Mouse (Mus musculus): Measurements from ENCODE around the gene Git2. TPM values are rescaled to one million over a fixed set of nuclear protein-coding genes. Genes with fewer than 3 reads are reported as not detected.

Git2 gene
- polyA plus RNA-seq, 1 experiment, result not detected

DNA sequence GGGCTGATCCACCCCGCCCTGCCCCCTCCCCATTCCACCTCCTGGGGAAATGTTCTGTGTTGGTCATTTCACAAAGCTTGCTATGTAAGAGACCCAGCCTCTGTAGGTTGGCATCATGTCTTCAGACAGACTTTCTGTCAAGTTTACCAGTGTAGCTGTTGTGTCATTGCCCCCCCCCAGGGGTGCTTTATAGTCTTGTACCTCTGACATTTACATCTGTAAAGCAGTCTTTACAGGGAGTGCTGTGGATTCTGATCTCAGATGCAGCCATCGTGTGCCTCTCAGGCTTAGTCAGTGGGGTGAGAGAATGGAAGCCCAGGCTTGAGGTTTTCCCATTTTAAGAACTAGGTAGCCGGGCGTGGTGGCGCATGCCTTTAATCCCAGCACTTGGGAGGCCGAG is 26.5 kb upstream of the Git2 start:
- Histone ChIP-seq H3K4me3 (ENCODE audit: insufficient read depth, low read depth, low read length) (no peak overlapping the region), H3K4me1 (ENCODE audit: control insufficient read depth, insufficient read depth, low read length) (peaks cover 5% of the 10 kb centered on the region; the same call in 1 of the 2 replicates), H3K27ac (ENCODE audit: insufficient read depth, low read depth, low read length) (no peak overlapping the region)
- WGBS, result 89% methylated on average over 6 of the region's 6 CpGs
- TF ChIP-seq POLR2A (IDR thresholded peaks at IDR 0.05; ENCODE audit: insufficient read depth, low read depth, low read length) (no peak), CTCF (IDR thresholded peaks at IDR 0.05; ENCODE audit: insufficient read depth, low read depth, low read length) (no peak)

DNA sequence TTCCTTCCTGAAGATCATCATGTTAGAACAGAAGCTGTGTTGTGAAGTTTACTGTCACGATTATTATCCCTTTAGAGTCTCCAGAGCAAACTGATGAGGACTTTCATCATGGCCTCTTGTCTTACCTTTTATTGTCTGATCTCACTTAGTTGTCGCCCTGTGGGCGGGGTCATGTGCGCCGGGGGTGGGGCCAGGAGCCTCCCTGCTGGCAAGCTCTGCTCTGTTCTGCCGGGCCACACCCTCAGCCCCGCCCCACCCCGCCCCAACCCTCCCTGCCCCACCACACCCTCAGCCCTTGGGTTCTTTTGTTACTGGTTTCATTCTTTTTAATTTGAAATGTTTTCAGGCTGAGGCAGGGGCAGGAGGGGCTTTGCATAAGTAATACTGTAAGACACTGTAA is 25.7 kb upstream of the Git2 start:
- WGBS, result 21% methylated on average over 8 of the region's 8 CpGs
- H3K4me1 ChIP-seq (ENCODE audit: control insufficient read depth, insufficient read depth, low read length), result peaks cover 10% of the 10 kb centered on the region
- H3K4me3 ChIP-seq (ENCODE audit: insufficient read depth, low read depth, low read length), result no peak overlapping the region
- H3K27ac ChIP-seq (ENCODE audit: insufficient read depth, low read depth, low read length), result no peak overlapping the region
- TF ChIP-seq CTCF (IDR thresholded peaks at IDR 0.05; ENCODE audit: insufficient read depth, low read depth, low read length), result no peak
- no peak for TF ChIP-seq POLR2A (IDR thresholded peaks at IDR 0.05; ENCODE audit: insufficient read depth, low read depth, low read length)

DNA sequence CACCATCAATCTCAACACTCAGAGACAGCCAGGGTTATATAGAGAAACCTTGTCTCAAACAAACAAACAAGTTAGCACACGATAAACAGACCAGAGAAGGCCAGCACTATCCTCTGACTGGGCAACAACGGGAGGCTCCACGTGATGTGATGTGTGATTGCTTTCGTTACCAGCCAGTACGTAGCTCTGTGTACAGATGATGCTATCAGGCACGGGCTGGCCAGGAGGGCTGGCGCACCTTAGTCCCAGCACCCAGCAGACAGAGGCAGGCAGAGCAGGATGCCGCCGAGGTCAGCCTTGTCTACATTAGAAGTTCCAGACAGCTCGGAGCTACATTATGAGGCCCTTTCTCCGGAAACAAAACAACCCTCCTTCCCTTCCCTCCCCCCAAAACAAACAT is 24.5 kb upstream of the Git2 start:
- WGBS, result 89% methylated on average over 11 of the region's 11 CpGs
- TF ChIP-seq CTCF (IDR thresholded peaks at IDR 0.05; ENCODE audit: insufficient read depth, low read depth, low read length) (no peak), POLR2A (IDR thresholded peaks at IDR 0.05; ENCODE audit: insufficient read depth, low read depth, low read length) (no peak)
- H3K4me1 ChIP-seq (ENCODE audit: control insufficient read depth, insufficient read depth, low read length), result peaks cover 12% of the 10 kb centered on the region
- no peak overlapping the region for H3K4me3 ChIP-seq (ENCODE audit: insufficient read depth, low read depth, low read length)
- H3K27ac ChIP-seq (ENCODE audit: insufficient read depth, low read depth, low read length), result no peak overlapping the region

DNA sequence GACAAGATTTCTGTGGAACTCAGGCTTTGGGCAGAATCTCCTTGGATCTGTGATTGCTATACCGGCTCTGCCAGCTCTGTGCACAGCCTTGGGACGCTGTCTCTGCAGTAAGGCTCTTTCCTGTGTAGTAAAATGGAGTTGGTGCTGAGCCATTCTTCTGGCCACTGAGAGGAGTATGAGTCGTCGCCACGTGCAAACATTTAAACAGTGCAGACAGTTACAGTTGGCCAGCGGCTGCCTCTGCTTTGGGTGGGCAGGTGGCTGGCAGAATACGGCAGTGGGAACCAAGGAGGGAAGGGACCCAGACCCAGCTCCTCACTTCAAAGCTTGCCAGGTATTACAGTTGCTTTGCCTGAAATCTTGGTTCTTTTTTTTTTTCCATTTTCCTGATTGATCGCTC is 21.9 kb upstream of the Git2 start:
- no peak for TF ChIP-seq POLR2A (IDR thresholded peaks at IDR 0.05; ENCODE audit: insufficient read depth, low read depth, low read length)
- Histone ChIP-seq H3K4me3 (ENCODE audit: insufficient read depth, low read depth, low read length) (no peak overlapping the region), H3K4me1 (ENCODE audit: control insufficient read depth, insufficient read depth, low read length) (peaks cover 12% of the 10 kb centered on the region), H3K27ac (ENCODE audit: insufficient read depth, low read depth, low read length) (no peak overlapping the region)
- WGBS, result 76% methylated on average over 8 of the region's 8 CpGs

DNA sequence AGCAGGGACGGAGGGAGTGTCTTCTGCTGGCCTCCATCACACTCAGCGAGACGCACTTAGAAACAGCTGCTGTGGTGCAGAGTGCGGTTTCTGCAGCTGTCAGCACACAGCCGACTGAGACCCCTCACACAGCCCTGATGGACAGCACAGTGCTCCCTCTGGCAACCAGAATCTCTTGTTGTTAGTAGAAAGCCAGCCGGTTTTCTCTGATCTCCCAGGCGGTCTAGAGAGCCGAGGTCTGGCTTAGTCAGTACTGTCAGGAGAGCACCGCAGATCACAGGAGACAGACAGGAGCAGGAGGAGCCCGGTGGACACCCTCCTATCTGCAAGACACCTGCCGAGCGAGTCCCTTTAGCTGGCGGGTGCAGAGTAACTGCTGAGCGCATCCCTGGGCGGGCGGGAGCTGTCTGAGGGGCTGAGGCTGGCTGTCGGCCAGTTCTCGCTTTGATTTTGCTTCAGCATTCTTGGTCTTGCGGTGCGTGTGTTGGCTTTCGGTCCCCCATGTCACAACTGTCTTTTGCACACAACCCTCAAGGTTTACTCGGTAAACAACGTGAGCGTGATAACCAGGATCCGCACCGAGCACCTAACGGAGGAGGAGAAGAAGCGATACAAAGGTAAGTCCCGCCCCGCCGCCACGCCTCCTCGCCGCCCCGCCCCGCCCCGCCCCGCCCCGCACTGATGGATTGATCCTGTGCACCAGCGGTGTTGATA is 21.1 kb upstream of the Git2 start:
- peaks cover 12% of the 10 kb centered on the region for H3K4me1 ChIP-seq (ENCODE audit: control insufficient read depth, insufficient read depth, low read length)
- TF ChIP-seq POLR2A (IDR thresholded peaks at IDR 0.05; ENCODE audit: insufficient read depth, low read depth, low read length) (no peak), CTCF (IDR thresholded peaks at IDR 0.05; ENCODE audit: insufficient read depth, low read depth, low read length) (no peak)
- WGBS, result 13% methylated on average over 40 of the region's 40 CpGs
- H3K27ac ChIP-seq (ENCODE audit: insufficient read depth, low read depth, low read length), result no peak overlapping the region
- peak overlapping the region; percentile 39 for H3K4me3 ChIP-seq (ENCODE audit: insufficient read depth, low read depth, low read length)

DNA sequence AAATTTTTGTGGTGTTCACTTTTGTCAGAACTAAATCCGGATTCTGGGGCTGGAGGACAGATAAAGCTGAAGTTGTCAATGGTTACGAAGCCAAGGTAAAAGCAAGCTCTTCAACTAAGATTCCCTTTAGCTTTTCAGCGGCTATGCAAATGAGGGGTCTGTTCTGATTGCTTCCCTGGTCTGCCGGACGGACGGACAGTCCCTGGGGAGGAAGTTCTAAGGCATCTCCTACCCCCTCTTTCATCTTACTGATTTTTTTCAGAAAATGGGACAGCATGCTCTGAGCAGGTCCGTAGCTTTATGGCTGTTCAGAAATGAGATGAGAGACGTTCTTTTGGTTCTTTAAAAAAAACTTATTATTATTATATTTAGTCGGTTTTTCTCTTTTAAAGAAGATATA is 20.3 kb upstream of the Git2 start:
- TF ChIP-seq CTCF (IDR thresholded peaks at IDR 0.05; ENCODE audit: insufficient read depth, low read depth, low read length) (no peak), POLR2A (IDR thresholded peaks at IDR 0.05; ENCODE audit: insufficient read depth, low read depth, low read length) (no peak)
- 69% methylated on average over 9 of the region's 9 CpGs for WGBS
- Histone ChIP-seq H3K4me1 (ENCODE audit: control insufficient read depth, insufficient read depth, low read length) (peaks cover 12% of the 10 kb centered on the region), H3K4me3 (ENCODE audit: insufficient read depth, low read depth, low read length) (no peak overlapping the region), H3K27ac (ENCODE audit: insufficient read depth, low read depth, low read length) (no peak overlapping the region)

DNA sequence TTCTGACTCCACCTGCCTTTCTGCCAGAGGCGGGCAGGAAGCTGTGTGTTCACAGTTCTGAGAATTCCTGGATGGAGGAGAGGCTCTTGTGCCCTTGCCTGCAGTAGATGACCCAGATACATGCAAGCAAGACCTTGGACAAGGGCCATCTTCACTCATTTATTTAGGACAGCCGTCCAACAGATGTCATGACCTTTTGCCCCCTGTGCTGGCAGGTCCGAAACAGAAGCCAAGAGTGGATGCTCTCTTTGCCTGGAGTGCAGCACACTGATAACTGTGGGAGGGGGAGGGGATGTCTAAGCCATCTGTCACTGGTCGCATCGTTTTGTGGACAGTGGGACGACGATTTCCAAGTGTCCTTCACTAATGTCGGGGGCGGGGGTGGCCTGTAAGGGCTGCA is 19.9 kb upstream of the Git2 start:
- no peak overlapping the region for H3K4me3 ChIP-seq (ENCODE audit: insufficient read depth, low read depth, low read length)
- no peak overlapping the region for H3K27ac ChIP-seq (ENCODE audit: insufficient read depth, low read depth, low read length)
- WGBS, result 75% methylated on average over 9 of the region's 9 CpGs
- no peak for TF ChIP-seq POLR2A (IDR thresholded peaks at IDR 0.05; ENCODE audit: insufficient read depth, low read depth, low read length)
- TF ChIP-seq CTCF (IDR thresholded peaks at IDR 0.05; ENCODE audit: insufficient read depth, low read depth, low read length), result no peak
- H3K4me1 ChIP-seq (ENCODE audit: control insufficient read depth, insufficient read depth, low read length), result peaks cover 12% of the 10 kb centered on the region

DNA sequence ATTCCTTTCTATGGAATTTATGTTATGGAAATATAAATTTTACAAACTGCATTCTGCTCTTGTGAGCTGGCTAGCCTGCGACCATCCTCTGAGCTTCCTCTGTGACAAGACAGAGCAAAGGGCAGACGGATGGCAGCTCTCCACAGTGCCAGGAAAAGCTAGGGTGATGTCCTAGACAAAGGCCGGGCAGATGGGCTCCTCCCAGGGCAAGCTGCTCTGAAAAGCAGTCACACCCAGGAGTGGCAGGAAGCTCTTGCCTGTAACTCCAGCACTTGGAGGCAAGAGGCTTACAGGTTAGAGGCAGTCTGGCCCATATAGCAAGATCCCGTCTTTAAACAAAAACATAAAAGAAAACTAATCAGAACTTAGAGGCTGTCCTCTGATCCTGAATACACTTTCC is 19.3 kb upstream of the Git2 start:
- H3K4me3 ChIP-seq (ENCODE audit: insufficient read depth, low read depth, low read length), result no peak overlapping the region
- WGBS, result 82% methylated on average over 4 of the region's 4 CpGs
- TF ChIP-seq POLR2A (IDR thresholded peaks at IDR 0.05; ENCODE audit: insufficient read depth, low read depth, low read length) (no peak), CTCF (IDR thresholded peaks at IDR 0.05; ENCODE audit: insufficient read depth, low read depth, low read length) (no peak)
- no peak overlapping the region for H3K27ac ChIP-seq (ENCODE audit: insufficient read depth, low read depth, low read length)
- peaks cover 12% of the 10 kb centered on the region for H3K4me1 ChIP-seq (ENCODE audit: control insufficient read depth, insufficient read depth, low read length)

DNA sequence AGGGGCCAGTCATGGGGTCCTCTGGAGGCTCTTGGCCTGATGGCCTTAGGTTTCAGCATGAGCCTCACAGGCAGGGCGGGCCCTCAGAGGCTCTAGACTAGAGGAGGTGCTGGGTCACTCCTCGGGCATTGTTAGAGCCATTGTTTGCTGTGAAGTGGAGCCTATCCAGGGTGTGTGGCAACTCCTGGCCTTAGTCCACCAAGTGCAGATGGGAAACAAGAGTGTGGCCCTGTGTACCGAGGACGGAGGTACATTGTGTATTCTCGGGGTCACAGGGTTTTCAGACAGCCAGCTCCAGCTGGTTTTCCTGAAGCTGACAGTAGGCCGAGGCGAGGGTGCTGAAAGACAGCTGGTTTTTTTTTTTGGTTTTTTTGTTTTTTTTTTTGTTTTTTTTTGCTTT is 18.0 kb upstream of the Git2 start:
- WGBS, result 76% methylated on average over 7 of the region's 7 CpGs
- no peak for TF ChIP-seq POLR2A (IDR thresholded peaks at IDR 0.05; ENCODE audit: insufficient read depth, low read depth, low read length)
- no peak for TF ChIP-seq CTCF (IDR thresholded peaks at IDR 0.05; ENCODE audit: insufficient read depth, low read depth, low read length)
- Histone ChIP-seq H3K27ac (ENCODE audit: insufficient read depth, low read depth, low read length) (no peak overlapping the region), H3K4me1 (ENCODE audit: control insufficient read depth, insufficient read depth, low read length) (peaks cover 12% of the 10 kb centered on the region), H3K4me3 (ENCODE audit: insufficient read depth, low read depth, low read length) (no peak overlapping the region)

DNA sequence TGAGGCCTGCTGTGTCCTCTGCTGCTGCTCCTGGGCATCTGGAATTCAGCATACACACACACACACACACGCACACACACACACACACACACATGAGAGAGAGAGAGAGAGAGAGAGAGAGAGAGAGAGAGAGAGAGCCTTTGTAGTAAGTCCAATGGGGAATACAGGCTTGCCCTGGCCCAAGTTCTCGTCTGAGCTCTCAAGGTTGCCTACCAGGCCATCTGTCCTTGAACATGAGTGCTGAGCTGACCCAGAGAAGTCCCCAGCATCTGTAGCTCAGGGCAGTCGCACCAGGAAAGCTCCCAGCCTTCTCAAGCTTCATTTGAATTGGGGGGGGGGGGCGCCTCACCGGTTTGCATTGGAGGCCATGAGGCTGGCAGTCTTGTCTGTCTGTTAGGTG is 9.9 kb upstream of the Git2 start:
- H3K27ac ChIP-seq (ENCODE audit: insufficient read depth, low read depth, low read length), result no peak overlapping the region
- no peak overlapping the region for H3K4me3 ChIP-seq (ENCODE audit: insufficient read depth, low read depth, low read length)
- WGBS, result 80% methylated on average over 5 of the region's 5 CpGs
- peaks cover 25% of the 10 kb centered on the region for H3K4me1 ChIP-seq (ENCODE audit: control insufficient read depth, insufficient read depth, low read length)
- no peak for TF ChIP-seq CTCF (IDR thresholded peaks at IDR 0.05; ENCODE audit: insufficient read depth, low read depth, low read length)
- TF ChIP-seq POLR2A (IDR thresholded peaks at IDR 0.05; ENCODE audit: insufficient read depth, low read depth, low read length), result no peak

All from olfactory bulb, adult 2 months (tissue).